Mouse (Mus musculus) kidney, adult 2 months (tissue): ENCODE results near the gene Kcnj8. TPM values are rescaled to one million over a fixed set of nuclear protein-coding genes. Genes with fewer than 3 reads are reported as not detected.

ENCODE experiments used
- DNase-seq: peaks from one replicate; pipeline ENCODE4 v3.0.0; 2021
- H3K27ac ChIP-seq: fragments of 200-500 bp; 2 replicates; pipeline ENCODE4 v1.5.1; 2012; ENCODE audit warnings: low read depth, low read length, control low read depth, inconsistent platforms; ENCODE audit not compliant: insufficient read depth
- H3K27me3 ChIP-seq: fragments of 200-500 bp; replicated peaks from 2 replicates; pipeline ENCODE4 v1.6.1; 2012; ENCODE audit warnings: mild to moderate bottlenecking, moderate library complexity, low read length, inconsistent platforms; ENCODE audit not compliant: control insufficient read depth, insufficient read depth
- H3K36me3 ChIP-seq: fragments of 200-500 bp; 2 replicates; pipeline ENCODE4 v1.6.1; 2012; ENCODE audit warnings: mild to moderate bottlenecking, moderate library complexity, low read length, inconsistent platforms; ENCODE audit not compliant: control insufficient read depth, insufficient read depth
- H3K4me1 ChIP-seq: fragments of 200-500 bp; 2 replicates; pipeline ENCODE4 v1.6.1; 2011; ENCODE audit warnings: low read length; ENCODE audit not compliant: control insufficient read depth, insufficient read depth
- H3K4me3 ChIP-seq: fragments of 200-500 bp; 2 replicates; pipeline ENCODE4 v1.5.1; 2011; ENCODE audit warnings: mild to moderate bottlenecking, low read depth, low read length, control low read depth; ENCODE audit not compliant: insufficient read depth
- CTCF ChIP-seq: fragments of 200-500 bp; conservative IDR thresholded peaks from 2 replicates; pipeline ENCODE4 v1.5.1; 2011; ENCODE audit warnings: low read depth, mild to moderate bottlenecking, control low read depth, low read length, moderate library complexity, mixed read lengths; ENCODE audit not compliant: insufficient read depth, insufficient read length
- POLR2A ChIP-seq: fragments of 200-500 bp; IDR thresholded peaks from one replicate; pipeline ENCODE4 v1.6.1; 2011; ENCODE audit warnings: low read depth, low read length, control low read depth
- whole genome bisulfite sequencing: fragments of 180-500 bp; shearing (Covaris S2); methylation state at CpG from one replicate; pipeline ENCODE4 v1.1.7; 2018; 5-methylcytosine and 5-hydroxymethylcytosine counted together
- polyA plus RNA-seq: library from polyadenylated mRNA; depleted of rRNA; stranded (reverse); fragments of >200 nt; gene quantifications from 2 replicates; pipeline ENCODE4 v1.2.3, GENCODE M21; 2012

Kcnj8 gene
- polyA plus RNA-seq, 1 experiment = 9.4 TPM

- no peak for DNase-seq
- no peak overlapping the region for H3K27ac ChIP-seq
- TF ChIP-seq CTCF (no peak), POLR2A (no peak)
- no peaks in the 10 kb centered on the region for H3K4me1 ChIP-seq
- 70% methylated on average over 4 of the region's 4 CpGs for WGBS
- H3K4me3 ChIP-seq = no peak overlapping the region
- no peaks in the 10 kb centered on the region for H3K36me3 ChIP-seq
- no peaks in the 10 kb centered on the region for H3K27me3 ChIP-seq
These were observed 7.4 kb upstream of the Kcnj8 start for GRCm38 (mm10) chr6:142578831-142579230.

- Histone ChIP-seq H3K4me1 (no peaks in the 10 kb centered on the region), H3K36me3 (no peaks in the 10 kb centered on the region), H3K27me3 (no peaks in the 10 kb centered on the region), H3K27ac (no peak overlapping the region), H3K4me3 (no peak overlapping the region)
- no peak for TF ChIP-seq CTCF
- no peak for TF ChIP-seq POLR2A
- DNase-seq = no peak
- 64% methylated on average over 6 of the region's 6 CpGs for WGBS
These were observed 6.4 kb upstream of the Kcnj8 start for GRCm38 (mm10) chr6:142577801-142578200.

- Histone ChIP-seq H3K27me3 (0 out of 2 replicates have a peak, but pooled peaks cover 1% of the 10 kb centered on the region), H3K27ac (no peak overlapping the region; the same call in 1 of the 2 replicates), H3K36me3 (no peaks in the 10 kb centered on the region), H3K4me1 (0 out of 2 replicates have a peak, but pooled peaks cover 3% of the 10 kb centered on the region), H3K4me3 (no peak overlapping the region)
- TF ChIP-seq POLR2A (no peak), CTCF (no peak)
- 50% methylated on average over 6 of the region's 6 CpGs for WGBS
- peak; percentile 29 for DNase-seq
These were observed 1.5 kb upstream of the Kcnj8 start for GRCm38 (mm10) chr6:142572876-142573275.

- DNase-seq = peak; percentile 52
- H3K27ac ChIP-seq = no peak overlapping the region
These were observed 381 bp upstream of the Kcnj8 start for GRCm38 (mm10) chr6:142571629-142572360.

GRCm38 (mm10) chr6:142570046-142570770 lies 1.2 kb downstream of the Kcnj8 start:
- Histone ChIP-seq H3K4me1 (peaks cover 3% of the 10 kb centered on the region; the same call in 1 of the 2 replicates), H3K27me3 (0 out of 2 replicates have a peak, but pooled peaks cover 1% of the 10 kb centered on the region), H3K36me3 (no peaks in the 10 kb centered on the region), H3K27ac (no peak overlapping the region), H3K4me3 (peak overlapping the region; percentile 12)
- WGBS = 29% methylated on average over 30 of the region's 30 CpGs
- DNase-seq = no peak
- no peak for TF ChIP-seq POLR2A
- TF ChIP-seq CTCF = no peak

More at GRCm38 (mm10) chr6:142571629-142572360, 381 bp upstream of the Kcnj8 start:
- Histone ChIP-seq H3K36me3 (no peaks in the 10 kb centered on the region), H3K4me3 (peak overlapping the region; percentile 50), H3K27me3 (0 out of 2 replicates have a peak, but pooled peaks cover 1% of the 10 kb centered on the region), H3K4me1 (peaks cover 3% of the 10 kb centered on the region; the same call in 1 of the 2 replicates)
- TF ChIP-seq CTCF = no peak
- TF ChIP-seq POLR2A = no peak
- 6% methylated on average over 21 of the region's 21 CpGs for WGBS

- Histone ChIP-seq H3K4me1 (peaks cover 6% of the 10 kb centered on the region; the same call in 1 of the 2 replicates), H3K27ac (no peak overlapping the region), H3K27me3 (0 out of 2 replicates have a peak, but pooled peaks cover 1% of the 10 kb centered on the region), H3K4me3 (no peak overlapping the region), H3K36me3 (no peaks in the 10 kb centered on the region)
- no peak for TF ChIP-seq POLR2A
- no peak for TF ChIP-seq CTCF
- no peak for DNase-seq
- WGBS = 75% methylated on average over 7 of the region's 7 CpGs
These were observed 2.6 kb downstream of the Kcnj8 start for GRCm38 (mm10) chr6:142568713-142569357.

GRCm38 (mm10) chr6:142567452-142567851 lies 4.0 kb downstream of the Kcnj8 start:
- no peak overlapping the region for H3K4me3 ChIP-seq
- no peak for TF ChIP-seq CTCF
- no peak for TF ChIP-seq POLR2A
- peaks cover 6% of the 10 kb centered on the region; the same call in 1 of the 2 replicates for H3K4me1 ChIP-seq
- 33% methylated on average over 5 of the region's 5 CpGs for WGBS
- 0 out of 2 replicates have a peak, but pooled peaks cover 1% of the 10 kb centered on the region for H3K27me3 ChIP-seq
- H3K27ac ChIP-seq = no peak overlapping the region
- no peaks in the 10 kb centered on the region for H3K36me3 ChIP-seq
- DNase-seq = peak; percentile 84
